Mouse (Mus musculus) liver, embryonic 14.5 days (tissue): ENCODE data around the gene Scgb3a1.

Experiments used
- CTCF ChIP-seq: IDR thresholded peaks from 2 replicates; pipeline ENCODE4 v1.5.1; 2016; ENCODE audit warnings: antibody characterized with exemption, low read depth, control low read depth
- EP300 ChIP-seq: IDR thresholded peaks from 2 replicates; pipeline ENCODE4 v1.6.1; 2016; ENCODE audit warnings: antibody characterized with exemption, low read depth

GRCm38 (mm10) chr11:49632256-49632655 lies 31.2 kb upstream of the Scgb3a1 start:
- no peak for TF ChIP-seq CTCF
- no peak for TF ChIP-seq EP300
